Mouse (Mus musculus): Measurements from ENCODE around the gene Defb26.

- TF ChIP-seq POLR2A (IDR thresholded peaks at IDR 0.05; ENCODE audit: insufficient read length, low read depth) (no peak), POLR2AphosphoS2 (IDR thresholded peaks at IDR 0.05; ENCODE audit: insufficient read length, low read depth) (no peak), MYOG (IDR thresholded peaks at IDR 0.05; ENCODE audit: control insufficient read depth in 1 of 3, insufficient read depth in 1 of 3, insufficient read length in 2 of 3, low read depth in 2 of 3) (no peak)
These were observed 4.6 kb upstream of the Defb26 start for GRCm38 (mm10) chr2:152516084-152516483.
